Mouse (Mus musculus) left cerebral cortex, postnatal 14 days (tissue): ENCODE measurements at regions not wholly inside any gene's neighbourhood (a gene's known extent, or its start where the extent isn't known, plus 50 kb on each side); places are given as distances from the start of the nearest gene placed in this dataset.

Experiments
- DNase-seq, 2 experiments: peaks; one replicate each; pipeline ENCODE4 v3.0.0; 2021 to 2022; ENCODE audit warnings: low spot score in 2 of 2, mixed read lengths in 1 of 2
- intact Hi-C: fragments of 180-260 bp; cut with DNase I; formaldehyde crosslinking; loops from one replicate; pipeline ENCODE4 v1.15.1; 2025

GRCm38 (mm10) chr6:84514623-84515022, 79.1 kb downstream of the Cyp26b1 start:
- DNase-seq: no peak
- intact Hi-C loops: no loop called here

DNA sequence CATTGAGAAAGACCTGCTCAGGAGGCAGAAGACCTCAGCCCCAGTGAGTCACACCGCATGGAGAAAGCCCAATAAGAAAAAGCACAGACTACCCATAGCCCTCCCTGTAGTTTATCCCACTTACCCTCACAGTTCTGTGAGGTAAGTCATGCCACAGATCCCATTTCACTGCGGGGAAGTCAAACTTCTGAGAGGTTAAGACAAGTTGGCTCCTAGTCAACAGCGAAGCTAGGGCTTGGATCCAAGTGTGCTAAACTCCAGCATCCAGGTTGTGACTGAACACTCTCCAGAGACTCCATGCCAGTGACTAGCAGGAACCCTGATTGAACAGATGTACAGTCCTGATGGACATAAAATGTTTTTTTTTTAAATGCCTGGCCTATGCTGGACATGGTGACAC, 85.1 kb downstream of the Cyp26b1 start:
- DNase-seq: no peak
- intact Hi-C loops: no loop called here

- DNase-seq: no peak
- intact Hi-C loops: no loop called here
Measured at GRCm38 (mm10) chr6:84506675-84507074, 87.0 kb downstream of the Cyp26b1 start.

DNA sequence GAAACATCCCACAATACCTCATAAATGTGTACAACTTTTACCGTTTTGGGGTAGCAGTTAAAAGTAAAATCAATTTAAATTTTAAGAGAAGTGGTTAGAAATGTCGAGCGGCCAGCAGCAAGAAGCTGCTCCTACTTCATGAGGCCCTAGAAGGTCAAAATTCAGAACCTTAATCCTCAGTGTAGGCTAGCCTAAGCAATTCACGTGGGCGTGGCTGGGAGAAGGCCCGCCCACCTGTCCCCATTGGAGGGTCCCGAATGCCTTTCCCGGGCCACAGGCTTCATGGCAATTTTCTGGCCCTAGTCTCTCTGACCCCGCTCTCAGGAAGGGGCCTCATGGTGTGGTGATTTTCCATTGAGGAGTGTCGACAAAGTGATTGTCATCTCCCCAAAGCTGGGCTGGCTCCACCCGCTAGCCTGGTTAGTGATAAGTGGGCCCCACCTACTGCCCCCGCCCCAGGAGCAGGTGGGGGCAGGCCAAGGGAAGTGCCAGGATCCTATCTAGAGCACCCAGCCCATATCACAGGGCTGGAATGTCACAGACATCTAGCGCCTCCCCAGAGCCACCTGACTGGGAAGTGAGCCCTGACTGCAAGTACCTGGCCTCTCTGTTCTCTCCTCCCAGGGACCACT, 93.3 kb downstream of the Cyp26b1 start:
- intact Hi-C loops: no loop called here
- no peak for DNase-seq

GRCm38 (mm10) chr6:84498076-84498475, 95.6 kb downstream of the Cyp26b1 start:
- DNase-seq: no peak
- intact Hi-C loops: no loop called here

GRCm38 (mm10) chr6:84493676-84494075, 100.0 kb downstream of the Cyp26b1 start:
- DNase-seq: no peak
- intact Hi-C loops: no loop called here

DNA sequence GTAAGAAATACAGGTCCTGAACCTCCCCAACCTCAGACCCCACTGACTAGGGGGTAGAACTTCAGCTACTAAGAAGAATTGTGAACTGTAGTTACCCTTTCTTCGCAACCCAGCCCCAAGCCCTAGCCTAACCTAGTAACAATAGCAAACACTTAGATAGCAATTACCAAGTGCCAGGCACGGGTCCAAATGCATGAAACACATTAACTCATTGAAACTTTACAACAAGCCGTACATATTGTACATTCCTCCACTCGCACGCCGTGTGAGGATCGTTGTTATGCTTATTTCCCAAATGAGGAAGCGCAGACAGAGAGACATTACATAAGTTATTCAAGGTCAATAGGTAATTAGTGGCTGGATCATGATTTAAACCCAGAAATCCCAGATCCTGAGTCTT, 100.5 kb downstream of the Cyp26b1 start:
- intact Hi-C loops: no loop called here
- no peak for DNase-seq

- no peak for DNase-seq
- intact Hi-C loops: no loop called here
Measured at GRCm38 (mm10) chr6:84492594-84492993, 101.1 kb downstream of the Cyp26b1 start.

- intact Hi-C loops: no loop called here
- peak in 1 of 2 experiments; percentile 19 for DNase-seq
Measured at GRCm38 (mm10) chr6:84491106-84491505, 102.6 kb downstream of the Cyp26b1 start.

GRCm38 (mm10) chr6:84481205-84481604, 112.5 kb downstream of the Cyp26b1 start:
- intact Hi-C loops: no loop called here
- no peak for DNase-seq

DNA sequence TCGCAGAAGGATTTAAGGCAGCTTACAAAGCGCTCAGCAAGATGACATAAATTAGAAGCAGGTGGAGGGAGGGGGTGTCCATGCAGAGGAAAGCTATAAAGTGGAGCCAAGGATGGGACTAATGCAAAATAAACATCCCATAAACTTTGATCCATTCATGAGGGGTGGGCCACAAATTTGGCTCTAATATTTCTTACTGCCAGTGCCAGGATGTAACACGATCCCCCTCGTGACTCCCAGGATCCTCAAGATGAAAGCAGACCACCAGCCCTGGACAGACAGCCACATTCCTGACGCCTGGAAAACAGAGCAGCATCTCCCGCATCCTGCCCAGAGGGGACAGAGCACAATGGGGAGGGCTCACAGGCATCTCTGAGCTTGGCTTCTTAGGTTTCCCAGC, 116.6 kb downstream of the Cyp26b1 start:
- intact Hi-C loops: no loop called here
- DNase-seq: no peak

DNA sequence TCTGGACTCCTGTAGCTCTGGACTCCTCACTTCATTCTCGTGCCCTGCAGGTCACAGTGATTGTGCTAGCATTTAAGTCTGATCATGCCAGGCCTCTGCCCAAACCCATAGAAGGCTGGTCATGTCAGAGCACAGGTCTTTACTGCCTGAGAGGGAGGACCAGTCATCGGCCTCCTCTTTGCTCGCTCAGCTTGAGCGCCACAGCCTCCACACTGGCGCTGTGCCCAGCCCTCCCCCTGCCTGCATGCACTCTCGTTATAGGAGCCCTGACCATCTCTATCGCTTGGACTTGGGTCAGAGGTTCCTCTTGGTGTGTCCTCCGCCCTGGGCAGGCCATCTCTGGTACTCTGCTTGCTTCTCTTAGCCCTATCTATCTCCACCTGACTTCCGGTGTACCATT, 117.2 kb downstream of the Cyp26b1 start:
- DNase-seq: peak in 1 of 2 experiments; percentile 17
- intact Hi-C loops: no loop called here

GRCm38 (mm10) chr6:84474835-84475234, 118.9 kb downstream of the Cyp26b1 start:
- peak in 1 of 2 experiments; percentile 22 for DNase-seq
- intact Hi-C loops: no loop called here

- intact Hi-C loops: no loop called here
- no peak for DNase-seq
Measured at GRCm38 (mm10) chr6:84473171-84473570, 120.5 kb downstream of the Cyp26b1 start.

DNA sequence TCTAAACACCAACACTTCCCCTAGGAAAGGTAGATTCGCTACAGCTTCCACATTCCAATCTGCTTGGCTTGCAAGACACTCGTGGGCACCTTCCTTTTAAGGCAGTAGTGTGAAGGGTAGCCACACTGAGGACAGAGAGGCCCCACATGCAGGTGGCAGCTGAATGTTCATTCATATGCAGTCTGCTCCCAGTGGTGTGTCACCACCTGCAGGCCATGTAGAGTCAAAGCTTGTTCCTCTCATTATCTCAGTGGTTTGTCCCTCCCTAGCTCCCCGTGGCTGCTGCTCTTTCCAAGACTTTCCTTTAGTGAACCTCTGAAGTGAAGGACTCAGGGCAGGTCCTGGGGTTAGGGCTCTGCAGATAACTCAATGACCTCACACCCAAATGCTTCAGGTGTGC, 121.4 kb downstream of the Cyp26b1 start:
- DNase-seq: no peak
- intact Hi-C loops: no loop called here

- no peak for DNase-seq
- intact Hi-C loops: loop anchor here (10.0 kb wide), 1 partner anchor 233 kb away; no protein-coding TSS in a partner anchor
Measured at GRCm38 (mm10) chr6:84467319-84467718, 126.4 kb downstream of the Cyp26b1 start.

GRCm38 (mm10) chr6:84466223-84466622, 127.5 kb downstream of the Cyp26b1 start:
- intact Hi-C loops: loop anchor here (10.0 kb wide), 1 partner anchor 231 kb away; no protein-coding TSS in a partner anchor

GRCm38 (mm10) chr6:84465596-84465995, 128.1 kb downstream of the Cyp26b1 start:
- intact Hi-C loops: loop anchor here (10.0 kb wide), 1 partner anchor 231 kb away; no protein-coding TSS in a partner anchor
- no peak for DNase-seq

More at GRCm38 (mm10) chr6:84466223-84466622, 127.5 kb downstream of the Cyp26b1 start:
- DNase-seq: peak; percentile 43 to 46

GRCm38 (mm10) chr6:84463592-84464367, 129.9 kb downstream of the Cyp26b1 start:
- intact Hi-C loops: loop anchor here (10.0 kb wide), 1 partner anchor 229 kb away; no protein-coding TSS in a partner anchor
- no peak for DNase-seq

DNA sequence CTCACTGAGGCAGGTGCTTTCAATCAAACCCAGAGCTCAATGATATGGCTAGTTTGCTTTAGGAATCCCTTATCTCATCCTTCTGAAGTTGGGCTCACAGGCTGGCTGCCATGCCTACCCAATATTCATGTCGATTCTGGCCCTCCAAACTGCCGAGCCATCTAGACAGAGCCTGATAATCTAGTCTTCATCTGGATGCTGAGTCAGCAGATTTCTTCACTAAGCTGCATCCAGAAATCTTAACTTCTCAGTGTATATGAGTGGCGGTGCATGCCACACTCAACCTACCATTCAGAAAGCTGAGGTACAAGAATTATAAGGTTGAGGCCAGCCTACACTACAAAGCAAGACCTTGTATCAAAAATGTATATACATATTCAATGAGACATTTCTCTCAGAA, 136.9 kb downstream of the Cyp26b1 start:
- no peak for DNase-seq
- intact Hi-C loops: no loop called here

GRCm38 (mm10) chr6:84445093-84445492, 148.6 kb downstream of the Cyp26b1 start:
- intact Hi-C loops: no loop called here
- peak in 1 of 2 experiments; percentile 51 for DNase-seq
